Mouse (Mus musculus): ENCODE data around the gene Aldh3b2. TPM values are rescaled to one million over a fixed set of nuclear protein-coding genes. Genes with fewer than 3 reads are reported as not detected.
"Not testable (repeated sequence)": the region's sequence is repeated elsewhere in the genome, so short reads cannot be mapped to it uniquely, and the experiment has no call there.

Aldh3b2 gene
- polyA plus RNA-seq, 1 experiment from 2014 or later: 0.14 TPM

GRCm38 (mm10) chr19:3950331-3950730, 21.8 kb upstream of the Aldh3b2 start:
- Histone ChIP-seq H3K4me3 (no peak overlapping the region), H3K9me3 (replicated peaks) (no peaks in the 10 kb centered on the region), H3K27ac (no peak overlapping the region), H3K4me2 (no peak overlapping the region), H3K4me1 (peaks cover 9% of the 10 kb centered on the region; the same call in 1 of the 2 replicates), H3K27me3 (replicated peaks) (peaks cover 3% of the 10 kb centered on the region; the same call in 1 of the 2 replicates), H3K36me3 (no peaks in the 10 kb centered on the region), H3K9ac (no peak overlapping the region)
- ATAC-seq: no peak
- WGBS (ENCODE audit: insufficient replicate concordance): 63% methylated on average over 3 of the region's 3 CpGs

GRCm38 (mm10) chr19:3951461-3951860, 20.7 kb upstream of the Aldh3b2 start:
- Histone ChIP-seq H3K4me2 (no peak overlapping the region), H3K36me3 (no peaks in the 10 kb centered on the region), H3K9ac (no peak overlapping the region), H3K27ac (no peak overlapping the region), H3K4me1 (peaks cover under 1% of the 10 kb centered on the region; the same call in 1 of the 2 replicates), H3K27me3 (replicated peaks) (peaks cover 7% of the 10 kb centered on the region; the same call in 1 of the 2 replicates), H3K9me3 (replicated peaks) (no peaks in the 10 kb centered on the region), H3K4me3 (no peak overlapping the region)
- ATAC-seq: no peak

- Histone ChIP-seq H3K4me3 (no peak overlapping the region), H3K4me1 (no peaks in the 10 kb centered on the region), H3K36me3 (no peaks in the 10 kb centered on the region), H3K9me3 (replicated peaks) (no peaks in the 10 kb centered on the region), H3K27ac (no peak overlapping the region), H3K4me2 (no peak overlapping the region), H3K9ac (no peak overlapping the region), H3K27me3 (replicated peaks) (peaks cover 7% of the 10 kb centered on the region; the same call in 1 of the 2 replicates)
- 29% methylated on average over 1 of the region's 1 CpGs for WGBS (ENCODE audit: insufficient replicate concordance)
- no peak for ATAC-seq
Observed at GRCm38 (mm10) chr19:3952099-3952498, 20.0 kb upstream of the Aldh3b2 start.

GRCm38 (mm10) chr19:3955033-3955432, 17.1 kb upstream of the Aldh3b2 start:
- Histone ChIP-seq H3K4me2 (no peak overlapping the region), H3K36me3 (no peaks in the 10 kb centered on the region), H3K9ac (no peak overlapping the region), H3K27me3 (replicated peaks) (peaks cover 7% of the 10 kb centered on the region; the same call in 1 of the 2 replicates), H3K4me1 (no peaks in the 10 kb centered on the region), H3K27ac (no peak overlapping the region), H3K4me3 (no peak overlapping the region), H3K9me3 (replicated peaks) (no peaks in the 10 kb centered on the region)
- no peak for ATAC-seq
- WGBS (ENCODE audit: insufficient replicate concordance): 59% methylated on average over 3 of the region's 3 CpGs

- ATAC-seq: no peak
- Histone ChIP-seq H3K27ac (no peak overlapping the region), H3K9ac (no peak overlapping the region), H3K4me2 (no peak overlapping the region), H3K4me3 (no peak overlapping the region), H3K36me3 (no peaks in the 10 kb centered on the region), H3K27me3 (replicated peaks) (peaks cover 7% of the 10 kb centered on the region; the same call in 1 of the 2 replicates), H3K4me1 (no peaks in the 10 kb centered on the region), H3K9me3 (replicated peaks) (no peaks in the 10 kb centered on the region)
- 25% methylated on average over 4 of the region's 4 CpGs for WGBS (ENCODE audit: insufficient replicate concordance)
Observed at GRCm38 (mm10) chr19:3955804-3956203, 16.3 kb upstream of the Aldh3b2 start.

GRCm38 (mm10) chr19:3957296-3958036, 14.7 kb upstream of the Aldh3b2 start:
- H3K27me3 ChIP-seq (replicated peaks); H3K27ac ChIP-seq; H3K4me2 ChIP-seq; H3K36me3 ChIP-seq; H3K9ac ChIP-seq; H3K4me1 ChIP-seq; ATAC-seq; H3K9me3 ChIP-seq (replicated peaks); H3K4me3 ChIP-seq: not testable (repeated sequence)
- 64% methylated on average over 5 of the region's 5 CpGs for WGBS (ENCODE audit: insufficient replicate concordance)

- Histone ChIP-seq H3K4me3 (no peak within 1 kb of the TSS), H3K4me2 (no peak within 1 kb of the TSS), H3K27me3 (replicated peaks) (peaks cover 7% of the 10 kb centered on the region; the same call in 1 of the 2 replicates), H3K9me3 (replicated peaks) (no peaks in the 10 kb centered on the region), H3K4me1 (no peaks in the 10 kb centered on the region), H3K9ac (no peak within 1 kb of the TSS), H3K36me3 (no peaks in the 10 kb centered on the region), H3K27ac (no peak within 1 kb of the TSS)
- WGBS (ENCODE audit: insufficient replicate concordance): 61% methylated on average over 4 of the region's 4 CpGs
- ATAC-seq: no peak
Observed at GRCm38 (mm10) chr19:3958470-3958869, 13.7 kb upstream of the Aldh3b2 start, which contains the start of gene Aldh3b3. TSS of gene Aldh3b3 (plus strand) at chr19:3958645.

GRCm38 (mm10) chr19:3959030-3959429, 13.1 kb upstream of the Aldh3b2 start:
- no peaks in the 10 kb centered on the region for H3K4me1 ChIP-seq
- no peaks in the 10 kb centered on the region for H3K36me3 ChIP-seq
- no peak overlapping the region for H3K9ac ChIP-seq
- no peak for ATAC-seq
- H3K27me3 ChIP-seq (replicated peaks): peaks cover 7% of the 10 kb centered on the region; the same call in 1 of the 2 replicates
- no peak overlapping the region for H3K4me3 ChIP-seq
- H3K27ac ChIP-seq: no peak overlapping the region
- H3K9me3 ChIP-seq (replicated peaks): no peaks in the 10 kb centered on the region
- H3K4me2 ChIP-seq: no peak overlapping the region

- Histone ChIP-seq H3K4me2 (no peak overlapping the region), H3K36me3 (no peaks in the 10 kb centered on the region), H3K9ac (no peak overlapping the region), H3K4me1 (no peaks in the 10 kb centered on the region), H3K4me3 (no peak overlapping the region), H3K27ac (no peak overlapping the region), H3K27me3 (replicated peaks) (peaks cover 7% of the 10 kb centered on the region; the same call in 1 of the 2 replicates), H3K9me3 (replicated peaks) (no peaks in the 10 kb centered on the region)
- no peak for ATAC-seq
- WGBS (ENCODE audit: insufficient replicate concordance): 78% methylated on average over 5 of the region's 5 CpGs
Observed at GRCm38 (mm10) chr19:3960211-3960610, 11.9 kb upstream of the Aldh3b2 start.

GRCm38 (mm10) chr19:3961805-3962204, 10.3 kb upstream of the Aldh3b2 start:
- not testable (repeated sequence) for H3K9ac ChIP-seq; H3K4me3 ChIP-seq; H3K27me3 ChIP-seq (replicated peaks); H3K4me1 ChIP-seq; H3K9me3 ChIP-seq (replicated peaks); H3K36me3 ChIP-seq; ATAC-seq; H3K4me2 ChIP-seq; H3K27ac ChIP-seq
- WGBS (ENCODE audit: insufficient replicate concordance): 75% methylated on average over 6 of the region's 6 CpGs

GRCm38 (mm10) chr19:3962469-3962868, 9.7 kb upstream of the Aldh3b2 start:
- peaks cover 7% of the 10 kb centered on the region for H3K4me1 ChIP-seq
- no peak for ATAC-seq
- no peak overlapping the region for H3K9ac ChIP-seq
- H3K27me3 ChIP-seq (replicated peaks): 0 out of 2 replicates have a peak, but pooled peaks cover 3% of the 10 kb centered on the region
- no peak overlapping the region for H3K4me3 ChIP-seq
- no peaks in the 10 kb centered on the region for H3K36me3 ChIP-seq
- H3K9me3 ChIP-seq (replicated peaks): no peaks in the 10 kb centered on the region
- 7% methylated on average over 2 of the region's 2 CpGs for WGBS (ENCODE audit: insufficient replicate concordance)
- no peak overlapping the region for H3K27ac ChIP-seq
- H3K4me2 ChIP-seq: no peak overlapping the region

- Histone ChIP-seq H3K9me3 (replicated peaks) (no peaks in the 10 kb centered on the region), H3K36me3 (no peaks in the 10 kb centered on the region), H3K27me3 (replicated peaks) (peaks cover 4% of the 10 kb centered on the region; the same call in 1 of the 2 replicates), H3K9ac (no peak overlapping the region), H3K4me1 (peaks cover 8% of the 10 kb centered on the region), H3K27ac (no peak overlapping the region), H3K4me2 (no peak overlapping the region), H3K4me3 (no peak overlapping the region)
- 54% methylated on average over 4 of the region's 4 CpGs for WGBS (ENCODE audit: insufficient replicate concordance)
- ATAC-seq: no peak
Observed at GRCm38 (mm10) chr19:3964030-3964429, 8.1 kb upstream of the Aldh3b2 start.

Measured in liver, embryonic 12.5 days (tissue).